Comparison of ENCODE assay signal across 26 mouse cellular contexts in genomic region chr14:98834316-98834715, GRCm38 (mm10).
DNase-seq lines count a peak whose midpoint lies in the region; ATAC-seq and TF ChIP-seq lines count a peak whose summit lies in the region.
"Had no signal": no experiment of that assay in that cellular context is flagged by ENCODE, and none has a peak within 500 bp of the region (broad histone marks: within the 10 kb centered on the region; RNA-seq: fewer than 3 reads in every experiment).

No protein-coding gene starts in this region.

- TF ChIP-seq CTCF in forebrain, postnatal 0 days (IDR thresholded peaks at IDR 0.05; ENCODE audit: low read depth): no peak

- H3K4me1 ChIP-seq in forebrain, embryonic 14.5 days (ENCODE audit: control insufficient read depth, insufficient read depth, low read length): peaks cover 6% of the 10 kb centered on the region; the same call in 1 of the 2 replicates
- 0 out of 2 replicates have a peak, but pooled peaks cover 3% of the 10 kb centered on the region for H3K4me1 ChIP-seq in forebrain, postnatal 0 days (ENCODE audit: insufficient read depth)
- H3K4me1 ChIP-seq in neural tube, embryonic 12.5 days: peaks cover 8% of the 10 kb centered on the region; the same call in 1 of the 2 replicates
- H3K4me1 ChIP-seq: embryonic facial prominence, embryonic 13.5 days; embryonic facial prominence, embryonic 15.5 days had no signal

- 52% methylated on average over 5 of the region's 5 CpGs for WGBS in forebrain, embryonic 14.5 days
- WGBS in forebrain, postnatal 0 days: 56% methylated on average over 5 of the region's 5 CpGs
- WGBS in neural tube, embryonic 12.5 days: 69% methylated on average over 5 of the region's 5 CpGs

- DNase-seq in forebrain, embryonic 14.5 days (ENCODE audit: low spot score): no peak
- DNase-seq in forebrain, postnatal 0 days: no peak
- no peak for DNase-seq in neural tube, embryonic 10.5 days (ENCODE audit: extremely low spot score, low spot score)
- DNase-seq in retina, embryonic 14.5 days (ENCODE audit: low spot score): peak; percentile 52
- DNase-seq in retina, postnatal 1 day: peak; percentile 53
- DNase-seq in adrenal gland, postnatal 25 days: no peak
- DNase-seq: adrenal gland, adult 8-10 months; adrenal gland, postnatal 14 days; cerebellum, adult 11 months; cerebellum, adult 18-20 months; cerebellum, adult 8-10 months; cerebellum, adult 9-11 months; cerebellum, postnatal 14 days; cerebellum, postnatal 36 days; embryo, embryonic 11 days had no signal

- H3K9me3 ChIP-seq in forebrain, embryonic 14.5 days (replicated peaks; ENCODE audit: control insufficient read depth, low read length): no peaks in the 10 kb centered on the region
- H3K9me3 ChIP-seq in forebrain, postnatal 0 days (ENCODE audit: low read length): no peaks in the 10 kb centered on the region
- no peaks in the 10 kb centered on the region for H3K9me3 ChIP-seq in neural tube, embryonic 12.5 days
- H3K9me3 ChIP-seq: embryonic facial prominence, embryonic 13.5 days; embryonic facial prominence, embryonic 15.5 days; forebrain, embryonic 10.5 days; forebrain, embryonic 12.5 days had no signal

- no peak overlapping the region for H3K27ac ChIP-seq in forebrain, embryonic 14.5 days (ENCODE audit: low read depth, low read length)
- H3K27ac ChIP-seq in forebrain, postnatal 0 days (ENCODE audit: low read depth, low read length): no peak overlapping the region
- H3K27ac ChIP-seq in neural tube, embryonic 12.5 days: no peak overlapping the region
- H3K27ac ChIP-seq: embryonic facial prominence, embryonic 13.5 days; embryonic facial prominence, embryonic 15.5 days; forebrain, embryonic 10.5 days; forebrain, embryonic 12.5 days had no signal

- H3K36me3 ChIP-seq in forebrain, embryonic 14.5 days (ENCODE audit: control insufficient read depth, insufficient read depth, low read length): no peaks in the 10 kb centered on the region
- no peaks in the 10 kb centered on the region for H3K36me3 ChIP-seq in forebrain, postnatal 0 days (ENCODE audit: insufficient read depth)
- H3K36me3 ChIP-seq in neural tube, embryonic 12.5 days: no peaks in the 10 kb centered on the region
- H3K36me3 ChIP-seq: embryonic facial prominence, embryonic 13.5 days; embryonic facial prominence, embryonic 15.5 days; forebrain, embryonic 10.5 days; forebrain, embryonic 12.5 days; G1E had no signal

- H3K4me3 ChIP-seq in forebrain, embryonic 14.5 days (ENCODE audit: low read depth, low read length): no peak overlapping the region
- H3K4me3 ChIP-seq in forebrain, postnatal 0 days (ENCODE audit: low read depth, low read length): no peak overlapping the region
- H3K4me3 ChIP-seq in neural tube, embryonic 12.5 days: no peak overlapping the region
- H3K4me3 ChIP-seq: embryonic facial prominence, embryonic 13.5 days; embryonic facial prominence, embryonic 15.5 days; erythroblast, embryonic 14.5 days; forebrain, embryonic 10.5 days; forebrain, embryonic 12.5 days had no signal

- peaks cover 3% of the 10 kb centered on the region; the same call in 1 of the 2 replicates for H3K27me3 ChIP-seq in forebrain, embryonic 14.5 days (replicated peaks; ENCODE audit: control insufficient read depth, insufficient read depth, low read length)
- H3K27me3 ChIP-seq in forebrain, postnatal 0 days (ENCODE audit: insufficient read depth, low read length): peaks cover 5% of the 10 kb centered on the region
- H3K27me3 ChIP-seq in neural tube, embryonic 12.5 days (replicated peaks): no peaks in the 10 kb centered on the region
- H3K27me3 ChIP-seq: CH12.LX; embryonic facial prominence, embryonic 13.5 days; embryonic facial prominence, embryonic 15.5 days had no signal

- peak; percentile 14; the same call in 1 of the 2 replicates for ATAC-seq in forebrain, embryonic 14.5 days
- ATAC-seq in forebrain, postnatal 0 days: no peak
- 0 out of 2 replicates have a peak, but pooled peaks have one; percentile 8 for ATAC-seq in neural tube, embryonic 12.5 days (ENCODE audit: low FRiP score, low read depth)
- ATAC-seq: activated CD4-positive, CD25-positive, alpha-beta regulatory T cell, adult 4 months; CD4-positive, CD25-positive, alpha-beta regulatory T cell, adult 4 months; Patski had no signal

- no peak overlapping the region for H3K4me2 ChIP-seq in forebrain, embryonic 14.5 days (ENCODE audit: low read length)
- H3K4me2 ChIP-seq in forebrain, postnatal 0 days (ENCODE audit: low read depth): no peak overlapping the region
- H3K4me2 ChIP-seq in neural tube, embryonic 12.5 days (replicated peaks): no peak overlapping the region
- H3K4me2 ChIP-seq: embryonic facial prominence, embryonic 13.5 days; embryonic facial prominence, embryonic 15.5 days; forebrain, embryonic 12.5 days had no signal

- H3K9ac ChIP-seq in forebrain, embryonic 14.5 days (ENCODE audit: low read length): no peak overlapping the region
- H3K9ac ChIP-seq in forebrain, postnatal 0 days: no peak overlapping the region
- H3K9ac ChIP-seq in neural tube, embryonic 12.5 days: no peak overlapping the region
- H3K9ac ChIP-seq: embryonic facial prominence, embryonic 13.5 days; embryonic facial prominence, embryonic 15.5 days; forebrain, embryonic 12.5 days had no signal

Comparison
In these comparisons a context has a peak if more than half of its experiments do, and no peak if none do; other contexts are left out.
1. DNase-seq: peak in retina, embryonic 14.5 days (single experiment) and retina, postnatal 1 day (single experiment); none in forebrain, embryonic 14.5 days (single experiment), forebrain, postnatal 0 days (single experiment), neural tube, embryonic 10.5 days (single experiment) and adrenal gland, postnatal 25 days (single experiment).